Mouse (Mus musculus) liver, embryonic 14.5 days (tissue): ENCODE data around the gene Rassf1. TPM values are rescaled to one million over a fixed set of nuclear protein-coding genes. Genes with fewer than 3 reads are reported as not detected.
A peak's percentile ranks its signal among the peaks of the same experiment; 100 is the strongest.

Experiments used
- ATAC-seq: fragments of 200-750 bp; cut with Nextera tagmentation; 2 replicates; pipeline ENCODE4 v1.8.0; 2017; ENCODE audit warnings: moderate number of reproducible peaks, mild to moderate bottlenecking, moderate library complexity; ENCODE audit not compliant: insufficient read depth
- DNase-seq, 3 experiments: peaks; one replicate each; pipeline ENCODE4 v3.0.0-alpha.2; 2012 to 2013; ENCODE audit warnings: low read depth in 3 of 3, low spot score in 3 of 3
- H3K27ac ChIP-seq: fragments of 300-500 bp; sonication (generic); 2 replicates; pipeline ENCODE4 v1.5.1; 2014; ENCODE audit warnings: moderate library complexity, mild to moderate bottlenecking, control low read depth, inconsistent platforms
- H3K27me3 ChIP-seq: fragments of 300-500 bp; sonication (generic); 2 replicates; pipeline ENCODE4 v1.6.1; 2014; ENCODE audit warnings: mild to moderate bottlenecking, low read length, moderate library complexity; ENCODE audit not compliant: control insufficient read depth, insufficient read depth
- H3K36me3 ChIP-seq: fragments of 300-500 bp; sonication (generic); replicated peaks from 2 replicates; pipeline ENCODE4 v1.6.1; 2014; ENCODE audit warnings: low read depth; ENCODE audit not compliant: control insufficient read depth, insufficient read depth
- H3K4me1 ChIP-seq, 2 experiments: fragments of 200-500 bp in 1 of 2; fragments of 300-500 bp in 1 of 2; sonication (generic) in 1 of 2; replicated peaks; 2 replicates each; pipeline ENCODE4 v1.6.1; 2012 to 2014; ENCODE audit warnings: antibody characterized with exemption in 1 of 2, inconsistent platforms in 1 of 2, low read length in 1 of 2; ENCODE audit not compliant: control insufficient read depth in 2 of 2, insufficient read depth in 2 of 2
- H3K4me2 ChIP-seq: fragments of 300-500 bp; sonication (generic); 2 replicates; pipeline ENCODE4 v1.6.1; 2014; ENCODE audit warnings: low read depth, mild to moderate bottlenecking, control low read depth, moderate library complexity
- H3K4me3 ChIP-seq, 2 experiments: fragments of 200-500 bp in 1 of 2; fragments of 300-500 bp in 1 of 2; sonication (generic) in 1 of 2; 2 replicates each; pipeline ENCODE4 v1.5.1; 2012 to 2014; ENCODE audit warnings: low read depth in 2 of 2, low read length in 2 of 2, mild to moderate bottlenecking in 2 of 2, control low read depth in 1 of 2, inconsistent platforms in 1 of 2, moderate library complexity in 1 of 2; ENCODE audit not compliant: insufficient read depth in 1 of 2
- H3K9ac ChIP-seq: fragments of 300-500 bp; sonication (generic); replicated peaks from 2 replicates; pipeline ENCODE4 v1.6.1; 2014; ENCODE audit warnings: mild to moderate bottlenecking, control low read depth, moderate library complexity
- H3K9me3 ChIP-seq: fragments of 300-500 bp; sonication (generic); 2 replicates; pipeline ENCODE4 v1.6.1; 2016; ENCODE audit warnings: low read length, mixed read lengths; ENCODE audit not compliant: control insufficient read depth
- CTCF ChIP-seq: IDR thresholded peaks from 2 replicates; pipeline ENCODE4 v1.5.1; 2016; ENCODE audit warnings: antibody characterized with exemption, low read depth, control low read depth
- EP300 ChIP-seq: IDR thresholded peaks from 2 replicates; pipeline ENCODE4 v1.6.1; 2016; ENCODE audit warnings: antibody characterized with exemption, low read depth
- WGBS: fragments of 180-500 bp; shearing (Covaris S2); extraction: QIAGEN DNeasy Blood & Tissue Kit; methylation state at CpG from one replicate; pipeline ENCODE4 v1.1.7; 2014; ENCODE audit not compliant: insufficient replicate concordance; 5-methylcytosine and 5-hydroxymethylcytosine counted together
- polyA plus RNA-seq, 2 experiments: library from polyadenylated mRNA; depleted of rRNA in 1 of 2; stranded (reverse) in 1 of 2; unstranded in 1 of 2; fragments of >200 nt; fragmentation: Nextera tagmentation in 1 of 2; extraction: Ambion mirVana in 1 of 2; gene quantifications; 2 replicates each; pipeline versions ENCODE4 v1.2.1 to v1.2.3; 2012 to 2014

The Rassf1 gene
- polyA plus RNA-seq, 2 experiments = 11.2 to 13.6 TPM

DNA sequence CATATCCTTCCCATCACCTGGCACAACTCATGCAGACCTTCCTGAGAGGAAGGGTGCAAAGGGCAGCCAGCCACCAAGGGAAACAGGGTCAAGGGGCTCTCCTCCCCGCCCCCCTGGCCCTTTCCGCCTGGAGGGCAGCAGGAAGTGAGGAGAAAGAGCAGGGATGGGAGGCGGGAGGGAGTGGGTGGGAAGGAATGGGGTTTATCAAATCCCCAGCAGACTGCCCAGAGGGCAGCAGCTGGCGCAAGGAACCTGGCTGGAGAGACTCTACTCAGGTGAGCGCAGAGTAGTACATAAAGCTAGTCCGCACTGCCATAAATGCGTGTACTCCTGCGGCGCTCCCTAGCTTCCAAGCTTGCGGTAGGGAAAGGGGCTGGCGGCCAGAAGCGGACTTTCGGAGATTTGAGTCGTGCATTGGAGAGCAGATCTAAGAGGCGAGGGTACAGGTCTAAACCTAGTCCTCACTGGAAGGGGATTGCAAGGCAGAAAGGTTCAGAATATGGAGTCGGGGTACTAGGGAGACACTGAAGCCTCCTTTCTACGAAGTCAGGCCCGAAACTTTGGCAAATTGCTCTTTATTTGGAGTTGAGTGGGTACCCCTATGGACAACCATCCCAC is 16.5 kb downstream of the Rassf1 start, which contains the start of gene Hyal2:
TSS of gene Hyal2 (plus strand) at position 244 of the 618 bp plus-strand sequence.
- Histone ChIP-seq H3K27me3 (no peaks in the 10 kb centered on the region), H3K4me3 (peak within 1 kb of the TSS; percentile 86 to 88), H3K9me3 (no peaks in the 10 kb centered on the region), H3K4me2 (peak within 1 kb of the TSS; percentile 85), H3K36me3 (peaks cover 9% of the 10 kb centered on the region), H3K4me1 (peaks cover 49 to 60% of the 10 kb centered on the region in 2 experiments), H3K27ac (peak within 1 kb of the TSS; percentile 84), H3K9ac (peak within 1 kb of the TSS; percentile 87)
- no peak for DNase-seq
- TF ChIP-seq CTCF (no peak), EP300 (no peak)
- 45% methylated on average over 18 of the region's 18 CpGs for WGBS
- no peak for ATAC-seq

DNA sequence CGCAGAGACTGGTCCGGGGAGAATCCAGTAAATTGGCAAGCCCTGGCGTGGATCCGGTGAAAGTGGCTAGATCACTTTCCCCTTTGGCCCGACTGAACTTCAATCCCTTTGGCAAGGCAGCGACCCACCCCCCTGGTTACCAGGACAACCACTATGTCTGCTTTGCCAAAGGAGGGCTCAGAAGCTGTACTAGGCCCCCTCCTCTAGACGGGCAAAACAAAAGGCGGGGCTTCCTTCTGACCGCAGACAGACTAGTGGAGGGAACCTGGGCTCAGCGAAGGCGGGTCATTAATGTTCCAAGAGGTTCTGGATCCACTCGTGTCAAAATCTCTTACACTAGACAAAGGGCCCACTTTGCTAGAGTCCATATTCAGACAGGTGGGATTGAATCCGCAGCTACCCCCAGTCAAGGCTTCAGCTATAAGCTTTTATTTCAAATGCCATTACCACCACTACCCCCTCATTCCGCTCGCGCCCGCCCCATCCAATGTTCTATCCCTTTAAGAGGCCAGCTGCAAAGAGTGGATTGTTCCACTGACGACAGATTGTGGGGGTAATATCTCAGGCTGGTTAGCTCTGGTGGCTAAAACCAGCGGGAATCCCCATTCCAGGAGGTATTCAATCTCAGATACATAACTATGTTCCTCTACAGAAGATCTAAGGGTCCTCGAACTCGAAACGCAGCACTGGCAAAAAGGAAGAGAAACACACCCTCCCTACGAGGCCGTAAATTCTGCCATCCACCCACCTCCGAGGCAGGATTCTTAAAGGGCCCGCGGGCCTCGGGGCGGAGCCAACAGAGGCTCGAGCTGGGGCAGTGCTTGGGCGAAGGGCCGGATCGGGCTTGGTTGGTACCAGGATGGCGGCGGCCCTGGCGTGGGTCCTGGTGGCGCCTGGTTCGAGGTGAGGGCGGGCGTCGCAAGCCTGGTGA is 17.2 kb downstream of the Rassf1 start:
- Histone ChIP-seq H3K36me3 (peaks cover 12% of the 10 kb centered on the region), H3K27ac (peak overlapping the region; percentile 84), H3K9ac (peak overlapping the region; percentile 87), H3K27me3 (no peaks in the 10 kb centered on the region), H3K9me3 (no peaks in the 10 kb centered on the region), H3K4me2 (peak overlapping the region; percentile 85), H3K4me3 (peak overlapping the region; percentile 86 to 88), H3K4me1 (peaks cover 48 to 63% of the 10 kb centered on the region in 2 experiments)
- ATAC-seq (peak; percentile 79), DNase-seq (peak; percentile 80 to 82 (median 81))
- under 1% methylated on average over 41 of the region's 41 CpGs for WGBS
- TF ChIP-seq CTCF (no peak), EP300 (peak; percentile 57)

DNA sequence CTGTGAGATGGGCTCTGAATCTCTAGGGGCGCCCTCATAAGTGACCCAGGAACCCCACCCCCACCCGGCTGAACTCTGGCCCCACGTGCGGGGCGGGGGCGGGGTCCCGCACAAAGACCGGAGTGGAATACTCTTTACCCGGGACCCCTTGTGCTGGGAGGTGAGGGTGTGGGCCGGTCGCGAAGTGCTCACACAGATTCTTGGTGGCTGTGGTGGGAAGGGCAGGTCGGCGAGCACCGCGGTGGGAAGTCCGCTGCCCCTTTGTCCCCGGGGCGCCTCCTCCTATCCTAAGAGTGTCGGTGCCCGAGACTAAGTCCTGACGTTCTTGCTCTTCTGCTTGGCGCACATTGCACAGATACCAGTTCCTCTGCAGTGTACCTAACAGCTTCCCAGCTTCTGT is 17.9 kb downstream of the Rassf1 start:
- TF ChIP-seq EP300 (no peak), CTCF (0 out of 2 replicates have a peak, but pooled peaks have one; percentile 9)
- peak overlapping the region; percentile 86 to 88 for H3K4me3 ChIP-seq
- H3K27me3 ChIP-seq = no peaks in the 10 kb centered on the region
- H3K36me3 ChIP-seq = peaks cover 12% of the 10 kb centered on the region
- ATAC-seq (peak; percentile 9), DNase-seq (no peak)
- peak overlapping the region; percentile 85 for H3K4me2 ChIP-seq
- peaks cover 42 to 57% of the 10 kb centered on the region in 2 experiments for H3K4me1 ChIP-seq
- WGBS = 0% methylated on average over 23 of the region's 23 CpGs
- H3K9ac ChIP-seq = peak overlapping the region; percentile 87
- H3K27ac ChIP-seq = peak overlapping the region; percentile 84
- no peaks in the 10 kb centered on the region for H3K9me3 ChIP-seq

DNA sequence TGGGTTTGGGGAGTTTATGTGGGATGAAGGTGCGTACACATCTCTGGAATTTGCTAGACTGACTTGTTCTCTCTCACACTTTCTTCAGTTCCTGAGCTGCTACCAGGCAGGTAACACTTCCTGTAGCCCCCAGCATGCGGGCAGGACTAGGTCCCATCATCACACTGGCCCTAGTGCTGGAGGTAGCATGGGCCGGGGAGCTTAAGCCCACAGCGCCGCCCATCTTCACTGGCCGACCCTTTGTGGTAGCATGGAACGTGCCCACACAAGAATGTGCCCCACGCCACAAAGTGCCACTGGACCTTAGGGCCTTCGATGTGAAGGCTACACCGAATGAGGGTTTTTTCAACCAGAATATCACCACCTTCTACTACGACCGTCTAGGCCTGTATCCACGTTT is 18.7 kb downstream of the Rassf1 start:
- DNase-seq = no peak
- peaks cover 12% of the 10 kb centered on the region for H3K36me3 ChIP-seq
- H3K4me2 ChIP-seq = peak overlapping the region; percentile 85
- peak overlapping the region; percentile 86 to 88 for H3K4me3 ChIP-seq
- H3K27ac ChIP-seq = peak overlapping the region; percentile 84
- TF ChIP-seq EP300 = no peak
- TF ChIP-seq CTCF = 0 out of 2 replicates have a peak, but pooled peaks have one; percentile 4
- no peak for ATAC-seq
- H3K9ac ChIP-seq = peak overlapping the region; percentile 87
- no peaks in the 10 kb centered on the region for H3K9me3 ChIP-seq
- 64% methylated on average over 13 of the region's 13 CpGs for WGBS
- peaks cover 42 to 56% of the 10 kb centered on the region in 2 experiments for H3K4me1 ChIP-seq
- no peaks in the 10 kb centered on the region for H3K27me3 ChIP-seq
